Mouse (Mus musculus) adrenal gland, adult 8-10 months (tissue): ENCODE measurements around the gene Naa80. TPM values are rescaled to one million over a fixed set of nuclear protein-coding genes. Genes with fewer than 3 reads are reported as not detected.
"Not testable (repeated sequence)": the region's sequence is repeated elsewhere in the genome, so short reads cannot be mapped to it uniquely, and the experiment has no call there.

ENCODE experiments used
- DNase-seq: peaks from one replicate; pipeline ENCODE4 v3.0.0; 2022
- total RNA-seq, 4 experiments: library from RNA; stranded (reverse); gene quantifications; 2 replicates each; pipeline ENCODE4 v1.2.4; 2022

The Naa80 gene
- total RNA-seq, 4 experiments from 2014 or later = 15.3 to 20.1 (median 17.0) TPM

- DNase-seq = not testable (repeated sequence)
Observed at GRCm38 (mm10) chr9:107573774-107574173, 4.9 kb upstream of the Naa80 start.

GRCm38 (mm10) chr9:107575579-107576356 lies 2.9 kb upstream of the Naa80 start:
- DNase-seq = no peak

DNA sequence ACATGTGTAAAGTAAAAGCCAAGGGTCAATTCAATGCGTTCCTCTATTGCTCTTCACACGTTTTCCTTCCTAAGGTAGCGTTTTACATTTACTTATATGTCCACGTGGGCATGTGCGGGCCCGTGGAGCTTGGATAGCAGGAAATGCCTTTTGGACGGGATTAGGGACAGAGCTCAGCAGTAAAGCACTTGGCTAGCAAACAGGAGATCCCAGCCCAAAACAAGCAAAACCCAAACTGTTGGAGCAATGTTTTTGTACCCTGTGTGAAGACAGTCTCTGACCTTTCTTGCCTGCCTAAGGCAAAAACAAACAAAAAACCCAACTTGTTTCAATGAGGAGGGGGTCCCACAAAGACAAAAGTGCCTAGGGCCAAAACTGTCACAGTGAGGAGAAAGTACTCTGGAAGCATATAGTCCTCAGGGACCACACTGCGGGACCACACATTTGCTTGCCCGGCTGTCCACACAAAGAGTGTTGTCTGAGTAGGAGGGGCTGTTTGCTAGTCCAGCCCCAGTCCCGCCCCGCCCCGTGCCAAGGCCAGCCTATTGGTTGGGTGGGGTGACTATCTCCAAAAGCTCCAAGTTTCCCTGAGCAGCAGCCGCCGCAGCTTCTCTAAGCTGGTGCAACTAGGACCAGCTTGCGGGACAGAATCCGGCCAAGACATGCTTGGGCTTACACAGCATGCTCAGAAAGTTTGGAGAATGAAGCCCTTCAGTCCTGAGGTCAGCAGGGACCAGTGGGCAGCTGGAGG lies 2.2 kb upstream of the Naa80 start, which contains the start of gene Hyal1:
Gene Hyal1, plus strand, starts transcription at position 571 of the 751 bp plus-strand sequence.
- DNase-seq = peak; percentile 79

DNA sequence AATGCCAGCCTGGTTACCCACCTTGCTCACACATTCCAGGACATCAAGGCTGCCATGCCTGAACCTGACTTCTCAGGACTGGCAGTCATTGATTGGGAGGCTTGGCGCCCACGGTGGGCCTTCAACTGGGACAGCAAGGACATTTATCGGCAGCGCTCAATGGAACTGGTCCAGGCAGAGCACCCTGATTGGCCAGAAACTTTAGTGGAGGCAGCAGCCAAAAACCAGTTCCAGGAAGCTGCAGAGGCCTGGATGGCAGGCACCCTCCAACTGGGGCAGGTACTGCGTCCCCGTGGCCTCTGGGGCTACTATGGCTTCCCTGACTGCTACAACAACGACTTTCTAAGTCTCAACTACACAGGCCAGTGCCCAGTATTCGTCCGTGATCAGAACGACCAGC lies 816 bp upstream of the Naa80 start:
- DNase-seq = no peak

- DNase-seq = no peak
Observed at GRCm38 (mm10) chr9:107579023-107579900, 575 bp downstream of the Naa80 start.

DNA sequence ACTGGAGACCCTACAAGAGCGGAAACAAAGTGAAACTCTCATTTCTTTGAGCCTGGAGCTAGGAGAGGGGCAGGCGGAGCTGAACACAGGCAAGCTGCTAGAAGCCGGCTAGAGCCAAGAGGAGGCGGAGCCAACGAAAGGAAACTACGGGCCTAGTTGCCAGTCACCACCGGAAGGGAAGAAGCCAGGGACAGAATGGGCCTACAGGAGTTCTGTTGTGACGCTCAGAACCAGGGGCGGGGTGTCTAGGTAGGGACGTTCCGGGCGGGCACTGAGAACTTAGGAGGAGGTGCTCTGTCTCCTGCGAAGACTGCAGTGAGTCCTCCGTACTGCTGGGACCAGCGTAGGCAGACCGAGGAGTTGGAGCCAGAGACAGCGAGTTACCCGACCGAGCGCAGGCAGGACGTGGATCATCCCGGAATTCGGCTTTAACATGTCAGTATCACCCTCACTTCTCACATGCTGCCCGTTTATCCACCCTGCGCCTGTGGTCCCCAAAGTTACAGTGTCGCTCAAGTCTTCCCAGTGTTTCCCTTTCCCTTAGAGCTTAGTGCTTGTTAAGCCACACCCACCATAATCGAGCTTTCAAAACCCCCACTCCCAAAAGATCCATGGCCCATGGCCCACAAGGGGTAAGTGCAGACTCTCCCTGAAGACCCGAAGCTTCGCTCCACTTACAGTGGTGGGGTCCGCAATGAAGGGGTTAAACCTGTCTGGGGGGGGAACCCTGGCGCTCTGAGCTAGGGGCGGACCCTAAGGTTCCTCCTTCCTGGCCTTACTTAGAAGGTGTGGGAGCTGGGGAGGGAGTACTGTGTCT lies 2.0 kb downstream of the Naa80 start, which contains the start of gene Hyal3:
Gene Hyal3, plus strand, starts transcription at position 318 of the 817 bp plus-strand sequence.
- peak; percentile 93 for DNase-seq

GRCm38 (mm10) chr9:107581584-107581983 lies 2.9 kb downstream of the Naa80 start:
- DNase-seq = no peak

DNA sequence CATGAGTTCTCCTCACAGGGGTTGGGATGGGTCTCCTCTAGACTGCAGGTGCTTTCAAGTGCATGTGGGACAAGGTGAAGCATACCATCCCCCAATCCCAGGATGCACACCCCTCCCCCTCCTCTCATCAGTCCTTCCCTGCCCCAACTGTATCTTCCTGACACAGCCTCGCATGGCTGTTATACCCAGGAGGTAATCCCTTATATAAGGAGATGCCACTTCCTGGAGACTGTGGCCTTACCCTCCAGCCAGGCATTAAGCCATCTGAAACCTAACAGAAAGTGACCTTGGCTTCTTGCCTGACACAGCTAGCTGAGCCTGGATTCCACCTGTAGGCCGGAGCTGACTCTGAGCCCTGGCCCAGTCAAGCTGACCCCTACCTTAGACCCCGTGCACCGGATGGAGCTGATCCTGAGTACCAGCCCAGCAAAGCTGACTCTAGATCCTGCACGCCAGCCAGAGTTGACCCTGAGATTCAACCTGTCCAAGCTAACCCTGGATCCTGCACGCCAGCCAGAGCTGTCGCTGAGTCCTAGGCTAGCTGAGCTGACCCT lies 3.9 kb downstream of the Naa80 start:
- no peak for DNase-seq

GRCm38 (mm10) chr9:107583174-107583573 lies 4.5 kb downstream of the Naa80 start:
- DNase-seq = no peak

DNA sequence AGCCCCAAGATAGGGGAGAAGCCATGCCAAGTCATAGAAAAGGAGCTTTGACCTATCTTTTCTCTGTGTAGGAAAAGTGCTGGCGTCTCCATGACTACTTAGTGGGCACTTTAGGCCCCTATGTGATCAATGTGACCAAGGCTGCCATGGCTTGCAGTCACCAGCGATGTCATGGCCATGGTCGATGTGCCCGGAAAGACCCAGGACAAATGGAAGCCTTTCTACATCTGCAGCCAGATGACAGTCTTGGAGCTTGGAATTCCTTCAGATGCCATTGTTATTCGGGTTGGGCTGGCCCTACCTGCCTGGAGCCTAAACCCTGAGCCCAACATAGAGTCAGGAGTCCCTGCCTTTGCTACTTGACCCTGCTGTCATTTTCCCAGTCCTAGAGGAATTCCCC lies 7.8 kb downstream of the Naa80 start:
- DNase-seq = no peak

- DNase-seq = peak; percentile 98
Observed at GRCm38 (mm10) chr9:107586974-107587832, 8.5 kb downstream of the Naa80 start, which contains the start of gene Ifrd2. Gene Ifrd2, plus strand, starts transcription at chr9:107587642.

- DNase-seq = no peak
Observed at GRCm38 (mm10) chr9:107587833-107588639, 9.3 kb downstream of the Naa80 start.

GRCm38 (mm10) chr9:107590058-107590772 lies 11.5 kb downstream of the Naa80 start:
- no peak for DNase-seq

- DNase-seq = no peak
Observed at GRCm38 (mm10) chr9:107590773-107591060, 12.0 kb downstream of the Naa80 start.

- no peak for DNase-seq
Observed at GRCm38 (mm10) chr9:107593101-107593976, 14.7 kb downstream of the Naa80 start.

DNA sequence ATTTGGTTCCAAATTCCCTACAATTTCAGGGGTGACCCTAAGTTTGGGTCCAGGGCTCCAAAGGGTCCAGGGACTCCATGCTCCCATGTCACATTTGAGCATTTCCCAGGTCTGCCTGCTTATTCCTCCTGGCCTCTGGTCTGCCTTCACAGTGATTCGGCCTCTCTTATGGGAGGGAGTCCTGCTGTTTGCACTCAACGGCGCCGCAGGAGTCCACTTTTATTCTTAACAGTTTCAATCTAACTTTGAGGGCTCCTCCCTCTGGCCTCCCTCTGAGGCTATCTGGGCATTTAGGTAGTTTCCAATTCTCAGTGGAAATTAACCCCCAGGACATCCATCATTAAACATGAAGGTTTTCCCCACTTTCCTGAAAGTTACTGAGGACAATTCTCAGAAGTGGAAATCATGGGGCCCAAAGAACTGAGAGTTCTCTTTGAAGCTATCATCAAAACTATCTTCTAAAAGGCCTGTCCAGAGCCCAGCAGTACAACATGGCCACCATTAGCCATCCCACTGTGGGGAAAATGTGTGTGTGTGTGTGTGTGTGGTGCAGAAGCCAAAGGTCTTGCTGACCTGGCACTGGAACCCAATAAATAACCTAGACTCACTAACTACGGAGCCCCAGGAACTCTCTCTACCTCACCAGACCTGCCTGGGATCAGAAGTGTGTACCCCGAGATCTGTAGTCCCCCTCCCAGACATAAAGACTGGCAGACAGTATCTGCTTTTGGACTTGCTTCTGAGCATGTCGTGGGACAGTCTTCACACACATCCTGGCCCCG lies 15.8 kb downstream of the Naa80 start:
- no peak for DNase-seq
